Mouse (Mus musculus): Measurements from ENCODE around the gene Itgb1. TPM values are rescaled to one million over a fixed set of nuclear protein-coding genes. Genes with fewer than 3 reads are reported as not detected.

The Itgb1 gene
- total RNA-seq, 1 experiment, result 325 TPM

- no peak for DNase-seq (ENCODE audit: low read depth, low spot score)
- no peak overlapping the region for H3K27ac ChIP-seq (ENCODE audit: insufficient read depth, low read depth, low read length, poor library complexity, severe bottlenecking)
- H3K9me3 ChIP-seq (ENCODE audit: control insufficient read depth, insufficient read depth, low read depth, low read length), result no peaks in the 10 kb centered on the region
- H3K36me3 ChIP-seq (ENCODE audit: control insufficient read depth, insufficient read depth, low read length, poor library complexity, severe bottlenecking), result no peaks in the 10 kb centered on the region
- TF ChIP-seq CHD2 (IDR thresholded peaks at IDR 0.05; ENCODE audit: low read depth, low read length) (no peak), ZC3H11A (IDR thresholded peaks at IDR 0.05; ENCODE audit: borderline replicate concordance, low read depth, low read length) (no peak), HCFC1 (IDR thresholded peaks at IDR 0.05; ENCODE audit: borderline replicate concordance, insufficient read depth, low read length) (no peak), ZNF384 (IDR thresholded peaks at IDR 0.05; ENCODE audit: low read depth, low read length) (no peak), MAFK (IDR thresholded peaks at IDR 0.05; ENCODE audit: insufficient read depth, low read depth, low read length) (no peak)
- no peak overlapping the region for H3K4me3 ChIP-seq (ENCODE audit: insufficient read depth in 1 of 2, low read depth in 1 of 2, low read length in 2 of 2, poor library complexity in 1 of 2, severe bottlenecking in 1 of 2)
- in situ Hi-C loops (cut with MboI; ENCODE audit: low sequenced_read_pairs in 2 of 2, unreplicated experiment in 2 of 2), result no loop called here
- H3K4me1 ChIP-seq (ENCODE audit: control insufficient read depth in 2 of 2, insufficient read depth in 2 of 2, low read length in 2 of 2, poor library complexity in 1 of 2), result no peaks in the 10 kb centered on the region
- no peak overlapping the region for H3K9ac ChIP-seq (ENCODE audit: insufficient read depth, low read depth, low read length, poor library complexity, severe bottlenecking)
These were observed 37.4 kb upstream of the Itgb1 start for GRCm38 (mm10) chr8:128648071-128648470.

GRCm38 (mm10) chr8:128650331-128650855, 35.1 kb upstream of the Itgb1 start:
- H3K9me3 ChIP-seq (ENCODE audit: control insufficient read depth, insufficient read depth, low read depth, low read length), result no peaks in the 10 kb centered on the region
- no peaks in the 10 kb centered on the region for H3K36me3 ChIP-seq (ENCODE audit: control insufficient read depth, insufficient read depth, low read length, poor library complexity, severe bottlenecking)
- DNase-seq (ENCODE audit: low read depth, low spot score), result no peak
- H3K4me3 ChIP-seq (ENCODE audit: insufficient read depth in 1 of 2, low read depth in 1 of 2, low read length in 2 of 2, poor library complexity in 1 of 2, severe bottlenecking in 1 of 2), result no peak overlapping the region
- H3K27ac ChIP-seq (ENCODE audit: insufficient read depth, low read depth, low read length, poor library complexity, severe bottlenecking), result no peak overlapping the region
- TF ChIP-seq MAFK (IDR thresholded peaks at IDR 0.05; ENCODE audit: insufficient read depth, low read depth, low read length) (no peak), ZC3H11A (IDR thresholded peaks at IDR 0.05; ENCODE audit: borderline replicate concordance, low read depth, low read length) (no peak), HCFC1 (IDR thresholded peaks at IDR 0.05; ENCODE audit: borderline replicate concordance, insufficient read depth, low read length) (no peak), CHD2 (IDR thresholded peaks at IDR 0.05; ENCODE audit: low read depth, low read length) (no peak), ZNF384 (IDR thresholded peaks at IDR 0.05; ENCODE audit: low read depth, low read length) (no peak)
- no peak overlapping the region for H3K9ac ChIP-seq (ENCODE audit: insufficient read depth, low read depth, low read length, poor library complexity, severe bottlenecking)
- H3K4me1 ChIP-seq (ENCODE audit: control insufficient read depth in 2 of 2, insufficient read depth in 2 of 2, low read length in 2 of 2, poor library complexity in 1 of 2), result 0 out of 4 replicates have a peak, but pooled peaks cover 0 to 2% of the 10 kb centered on the region in 2 experiments
- in situ Hi-C loops (cut with MboI; ENCODE audit: low sequenced_read_pairs in 2 of 2, unreplicated experiment in 2 of 2), result no loop called here

DNA sequence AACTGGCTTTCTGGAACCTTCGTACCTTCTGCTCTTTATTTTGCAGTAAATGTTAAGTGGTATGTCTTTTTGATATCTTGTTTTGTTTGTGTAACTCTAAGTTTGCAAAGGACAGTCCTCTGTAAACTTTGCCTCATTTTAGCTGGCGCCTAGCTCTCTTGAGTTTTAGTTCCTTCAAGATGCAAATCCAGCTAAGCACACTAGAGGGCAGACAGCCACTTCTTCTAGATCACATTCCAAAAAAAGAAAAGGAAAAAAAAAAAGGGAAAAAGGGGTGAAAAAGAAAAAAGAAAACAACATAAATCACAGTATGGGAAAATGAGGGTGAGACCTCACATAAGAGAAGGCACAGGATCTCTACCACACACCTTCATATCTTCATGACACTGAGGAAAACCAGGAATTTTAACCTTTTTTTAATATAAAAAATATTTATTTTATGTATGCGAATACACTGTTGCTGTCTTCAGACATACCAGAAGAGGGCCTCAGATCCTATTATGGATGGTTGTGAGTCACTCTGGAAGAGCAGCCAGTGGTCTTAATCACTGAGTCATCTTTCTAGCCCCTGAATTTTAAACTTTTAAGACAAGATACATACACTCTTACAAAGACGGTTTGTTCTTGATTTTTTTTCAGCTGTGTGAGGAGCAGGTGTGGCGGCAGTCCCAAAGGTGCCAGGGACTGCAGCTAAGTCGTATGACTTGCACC, 32.9 kb upstream of the Itgb1 start:
- no peaks in the 10 kb centered on the region for H3K9me3 ChIP-seq (ENCODE audit: control insufficient read depth, insufficient read depth, low read depth, low read length)
- TF ChIP-seq MAFK (IDR thresholded peaks at IDR 0.05; ENCODE audit: insufficient read depth, low read depth, low read length) (no peak), HCFC1 (IDR thresholded peaks at IDR 0.05; ENCODE audit: borderline replicate concordance, insufficient read depth, low read length) (no peak), ZNF384 (IDR thresholded peaks at IDR 0.05; ENCODE audit: low read depth, low read length) (peak; percentile 91), ZC3H11A (IDR thresholded peaks at IDR 0.05; ENCODE audit: borderline replicate concordance, low read depth, low read length) (peak; percentile 39; the same call in 1 of the 2 replicates), CHD2 (IDR thresholded peaks at IDR 0.05; ENCODE audit: low read depth, low read length) (no peak)
- no peak overlapping the region for H3K27ac ChIP-seq (ENCODE audit: insufficient read depth, low read depth, low read length, poor library complexity, severe bottlenecking)
- DNase-seq (ENCODE audit: low read depth, low spot score), result peak; percentile 17
- in situ Hi-C loops (cut with MboI; ENCODE audit: low sequenced_read_pairs in 2 of 2, unreplicated experiment in 2 of 2), result no loop called here
- no peaks in the 10 kb centered on the region for H3K36me3 ChIP-seq (ENCODE audit: control insufficient read depth, insufficient read depth, low read length, poor library complexity, severe bottlenecking)
- no peak overlapping the region for H3K4me3 ChIP-seq (ENCODE audit: insufficient read depth in 1 of 2, low read depth in 1 of 2, low read length in 2 of 2, poor library complexity in 1 of 2, severe bottlenecking in 1 of 2)
- H3K4me1 ChIP-seq (ENCODE audit: control insufficient read depth in 2 of 2, insufficient read depth in 2 of 2, low read length in 2 of 2, poor library complexity in 1 of 2), result 0 out of 4 replicates have a peak, but pooled peaks cover 0 to 2% of the 10 kb centered on the region in 2 experiments
- no peak overlapping the region for H3K9ac ChIP-seq (ENCODE audit: insufficient read depth, low read depth, low read length, poor library complexity, severe bottlenecking)

GRCm38 (mm10) chr8:128653642-128654364, 31.7 kb upstream of the Itgb1 start:
- H3K27ac ChIP-seq (ENCODE audit: insufficient read depth, low read depth, low read length, poor library complexity, severe bottlenecking), result no peak overlapping the region
- 0 out of 4 replicates have a peak, but pooled peaks cover 0 to 2% of the 10 kb centered on the region in 2 experiments for H3K4me1 ChIP-seq (ENCODE audit: control insufficient read depth in 2 of 2, insufficient read depth in 2 of 2, low read length in 2 of 2, poor library complexity in 1 of 2)
- no peak for TF ChIP-seq HCFC1 (IDR thresholded peaks at IDR 0.05; ENCODE audit: borderline replicate concordance, insufficient read depth, low read length)
- no peak for TF ChIP-seq MAFK (IDR thresholded peaks at IDR 0.05; ENCODE audit: insufficient read depth, low read depth, low read length)
- TF ChIP-seq ZNF384 (IDR thresholded peaks at IDR 0.05; ENCODE audit: low read depth, low read length), result no peak
- no peak for TF ChIP-seq CHD2 (IDR thresholded peaks at IDR 0.05; ENCODE audit: low read depth, low read length)
- TF ChIP-seq ZC3H11A (IDR thresholded peaks at IDR 0.05; ENCODE audit: borderline replicate concordance, low read depth, low read length), result no peak
- DNase-seq (ENCODE audit: low read depth, low spot score), result no peak
- H3K36me3 ChIP-seq (ENCODE audit: control insufficient read depth, insufficient read depth, low read length, poor library complexity, severe bottlenecking), result no peaks in the 10 kb centered on the region
- no peak overlapping the region for H3K4me3 ChIP-seq (ENCODE audit: insufficient read depth in 1 of 2, low read depth in 1 of 2, low read length in 2 of 2, poor library complexity in 1 of 2, severe bottlenecking in 1 of 2)
- H3K9me3 ChIP-seq (ENCODE audit: control insufficient read depth, insufficient read depth, low read depth, low read length), result no peaks in the 10 kb centered on the region
- in situ Hi-C loops (cut with MboI; ENCODE audit: low sequenced_read_pairs in 2 of 2, unreplicated experiment in 2 of 2), result no loop called here
- no peak overlapping the region for H3K9ac ChIP-seq (ENCODE audit: insufficient read depth, low read depth, low read length, poor library complexity, severe bottlenecking)

Data from ES-E14 (cell line).